Mouse (Mus musculus): ENCODE measurements around the gene Polg.

The Polg gene

DNA sequence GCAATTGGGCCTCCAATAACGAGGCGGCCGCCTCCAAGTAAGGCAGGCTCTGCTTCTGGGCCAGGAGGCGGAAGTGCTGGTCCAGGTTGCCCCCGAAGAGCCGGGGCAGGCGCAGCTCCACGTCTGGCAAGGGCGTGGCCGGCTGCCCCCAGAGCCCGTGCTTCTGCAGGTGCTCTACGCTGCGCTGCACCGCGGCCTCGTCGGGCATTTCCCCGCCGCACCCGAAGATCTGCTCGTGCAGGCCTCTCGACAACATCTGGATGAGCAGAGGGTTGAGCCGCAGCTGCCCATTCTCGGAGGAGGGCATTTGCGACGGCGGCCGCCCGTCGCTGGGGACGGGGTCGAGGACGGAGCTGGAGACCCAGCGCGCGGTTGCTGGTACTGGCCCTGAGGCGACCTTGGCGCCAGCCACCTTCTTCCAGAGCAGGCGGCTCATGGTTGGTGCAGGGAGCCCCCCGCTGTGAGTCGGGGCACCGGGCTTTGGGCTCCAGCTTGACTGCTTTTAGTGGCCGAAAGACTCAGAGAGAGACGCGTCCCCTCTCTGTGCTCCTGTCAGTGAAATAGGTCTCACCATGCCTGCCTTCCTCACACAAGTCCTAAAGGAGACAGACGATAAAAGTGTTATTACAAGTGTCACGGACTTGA, 1.3 kb downstream of the Polg start:
- no peak for DNase-seq

DNA sequence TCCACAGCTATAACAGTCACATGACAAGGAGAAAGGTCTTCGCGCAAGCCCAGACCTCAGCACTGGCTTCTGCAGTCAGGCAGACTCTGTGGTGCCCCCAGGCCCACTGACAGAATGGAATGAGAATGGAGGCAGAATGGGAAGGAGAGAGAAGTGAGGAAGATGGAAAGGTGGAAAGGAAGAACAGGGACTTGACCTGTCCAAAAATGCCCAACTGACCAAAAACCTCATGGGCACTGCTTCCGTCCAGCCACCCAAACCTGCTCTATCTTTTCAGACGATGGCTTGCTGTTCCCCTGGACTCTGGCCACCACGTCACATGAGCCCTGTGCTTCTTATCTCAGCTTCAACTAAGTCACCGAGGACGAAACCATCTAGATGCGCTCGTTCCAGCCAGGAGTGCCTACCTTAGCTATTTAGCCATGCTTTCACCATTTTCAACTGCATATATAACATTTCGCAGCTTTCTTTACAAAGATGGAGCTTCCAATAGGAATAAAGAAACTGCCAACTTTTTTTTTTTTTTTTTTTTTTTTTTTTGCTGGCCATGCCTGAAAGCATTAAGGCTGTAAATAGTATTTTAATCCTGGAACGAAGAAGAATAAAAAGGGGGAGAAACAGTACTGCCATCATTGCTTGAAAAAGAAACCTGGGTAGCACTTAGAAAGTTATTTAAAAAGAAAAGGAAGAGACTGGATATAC, 2.6 kb downstream of the Polg start:
- DNase-seq = no peak

DNA sequence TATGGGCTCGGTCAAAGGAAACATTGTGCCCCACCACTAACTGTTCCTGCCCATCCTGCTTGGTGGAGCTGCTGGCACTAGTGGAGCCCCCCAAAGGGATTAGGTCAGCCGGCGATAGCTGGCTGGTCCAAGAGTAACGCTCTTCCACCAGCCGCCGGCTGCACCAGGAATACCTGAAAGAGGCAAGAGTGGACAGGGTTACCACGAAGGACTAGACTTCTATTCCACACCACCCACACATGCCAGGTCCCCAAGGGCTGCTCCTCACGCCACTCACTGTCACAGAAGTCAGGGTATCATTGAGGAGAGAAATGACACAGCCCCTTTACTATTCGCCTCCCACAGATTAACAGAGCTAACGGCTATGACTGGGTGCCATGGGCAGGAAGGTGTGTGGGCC, 4.4 kb downstream of the Polg start:
- no peak for DNase-seq

DNA sequence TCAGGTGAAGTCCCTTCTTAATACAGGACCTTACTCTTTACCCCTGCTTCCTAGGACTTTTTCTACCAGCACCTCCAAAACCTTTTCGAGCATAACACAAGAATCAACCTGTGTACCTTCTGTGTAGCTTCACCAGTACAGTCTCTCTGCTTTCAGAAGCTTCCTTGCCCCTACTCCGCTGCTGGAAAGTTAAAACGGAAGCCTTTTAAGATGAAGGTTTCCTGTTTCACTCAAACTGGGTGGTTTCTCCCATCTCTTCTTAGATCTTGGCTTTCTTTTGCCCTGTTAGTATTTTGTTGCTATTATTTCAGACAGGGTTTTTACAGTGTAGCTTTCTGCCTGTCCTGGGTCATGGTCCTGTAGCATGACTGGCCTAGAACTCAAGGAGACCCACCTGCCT, 18.7 kb downstream of the Polg start:
- DNase-seq = no peak

DNA sequence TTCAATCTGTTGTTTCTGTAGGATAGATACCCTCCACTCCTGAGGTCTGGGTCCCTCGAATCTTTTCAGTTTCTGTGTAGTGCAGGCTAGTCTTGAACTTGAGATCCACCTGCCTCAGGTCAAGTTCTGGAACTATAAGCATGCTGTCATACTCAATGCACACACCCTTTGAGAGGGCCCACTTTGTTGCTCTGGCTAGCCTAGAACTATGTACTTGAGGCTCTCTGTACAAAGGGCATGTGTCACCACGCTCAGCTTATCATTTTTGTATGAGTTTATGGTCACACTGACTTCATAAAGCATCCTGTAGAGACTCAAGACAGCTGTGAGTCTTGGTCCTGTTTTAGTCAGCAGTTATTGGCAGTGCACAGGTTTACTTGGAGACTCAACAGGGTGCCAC, 19.1 kb downstream of the Polg start:
- DNase-seq = no peak

DNA sequence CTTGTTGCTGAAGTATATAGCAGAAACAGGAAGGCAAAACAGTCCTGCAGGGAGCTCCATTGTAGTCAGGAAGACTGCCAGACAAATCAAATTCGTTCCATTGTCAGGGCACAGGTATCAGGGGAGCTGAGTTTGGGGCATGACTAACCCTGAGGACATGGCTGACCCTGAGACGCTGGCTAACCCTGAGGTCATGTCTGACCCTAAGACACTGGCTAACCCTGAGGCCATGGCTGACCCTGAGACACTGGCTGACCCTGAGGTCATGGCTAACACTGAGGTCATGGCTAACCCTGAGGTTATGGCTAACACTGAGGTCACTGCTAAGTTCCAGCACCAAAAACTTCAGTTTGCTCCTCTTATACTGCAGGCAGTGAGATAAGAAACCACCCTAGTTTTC, 26.1 kb downstream of the Polg start:
- DNase-seq = no peak

DNA sequence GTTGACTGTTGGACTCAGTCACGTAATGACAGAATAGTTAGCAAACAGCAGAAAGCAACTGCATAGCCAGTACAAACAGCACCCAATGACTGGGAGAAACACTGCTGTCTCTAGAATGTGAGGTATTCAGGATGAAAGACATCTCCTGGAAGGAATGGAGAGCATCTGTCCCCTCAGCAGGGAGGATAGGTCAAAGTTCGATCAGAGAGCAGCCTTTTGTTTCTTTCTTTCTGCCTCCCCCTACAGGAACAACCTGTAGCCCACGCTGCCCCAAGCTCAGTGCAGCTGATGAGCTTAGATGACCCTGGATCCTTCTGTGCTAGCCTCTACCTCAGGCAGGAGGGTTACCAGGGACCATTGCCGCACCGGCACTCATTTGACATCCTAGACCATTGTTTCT, 37.9 kb downstream of the Polg start:
- DNase-seq = no peak

DNA sequence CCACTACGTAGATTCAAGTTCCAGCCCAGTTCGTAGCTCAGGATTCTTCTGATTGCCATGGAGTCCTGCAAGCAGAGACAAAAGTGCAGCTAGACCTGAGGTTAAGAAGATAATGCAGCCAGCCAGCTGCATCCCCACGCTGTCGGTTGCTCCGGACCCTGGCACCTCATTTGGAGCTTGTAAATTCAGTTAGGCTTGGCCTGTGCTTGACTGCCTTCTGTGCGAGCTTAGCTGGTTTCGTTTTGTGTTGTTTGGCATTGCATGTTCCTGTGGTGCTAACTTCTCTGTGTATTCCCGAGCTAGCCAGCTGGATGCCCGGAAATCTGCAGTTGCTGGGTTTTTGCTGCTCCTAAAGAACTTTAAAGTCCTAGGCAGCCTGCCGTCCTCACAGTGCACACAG, 40.4 kb downstream of the Polg start:
- DNase-seq = no peak

DNA sequence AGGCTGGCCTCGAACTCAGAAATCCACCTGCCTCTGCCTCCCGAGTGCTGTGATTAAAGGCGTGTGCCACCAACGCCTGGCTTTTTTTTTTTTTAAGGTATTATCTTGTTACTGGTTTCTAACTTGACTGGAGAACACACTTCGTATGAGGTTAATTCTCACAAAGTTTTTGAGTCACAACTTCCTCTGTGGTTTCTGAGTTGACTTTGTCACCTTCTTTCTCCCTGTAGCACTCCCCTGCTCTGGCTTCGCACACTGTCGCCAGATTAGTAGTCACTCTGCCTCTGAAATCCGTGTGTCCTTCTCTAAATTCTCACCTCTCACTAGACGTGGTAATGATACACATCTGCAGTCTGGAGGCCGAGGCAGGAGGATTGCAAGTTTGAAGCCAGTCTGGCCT, 43.3 kb downstream of the Polg start:
- DNase-seq = no peak

DNA sequence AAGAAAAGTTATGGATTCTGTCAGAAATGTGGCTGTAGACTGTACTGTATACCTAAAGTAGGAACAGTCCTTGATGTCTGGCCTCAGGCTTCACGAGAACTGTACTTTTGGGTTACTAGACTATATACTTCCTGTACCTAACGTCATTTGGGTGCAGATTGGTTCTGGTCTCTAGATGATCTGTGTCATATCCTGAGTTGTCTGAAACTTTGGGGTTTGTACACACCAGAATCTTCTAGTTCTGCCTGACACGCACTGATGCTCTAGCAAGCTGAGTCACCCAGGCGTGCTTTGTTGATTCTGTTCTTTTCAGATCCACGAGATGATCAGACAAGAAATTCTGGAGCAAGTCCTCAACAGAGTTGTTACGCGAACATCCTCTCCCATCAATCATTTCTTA, 46.2 kb downstream of the Polg start:
- DNase-seq = no peak

DNA sequence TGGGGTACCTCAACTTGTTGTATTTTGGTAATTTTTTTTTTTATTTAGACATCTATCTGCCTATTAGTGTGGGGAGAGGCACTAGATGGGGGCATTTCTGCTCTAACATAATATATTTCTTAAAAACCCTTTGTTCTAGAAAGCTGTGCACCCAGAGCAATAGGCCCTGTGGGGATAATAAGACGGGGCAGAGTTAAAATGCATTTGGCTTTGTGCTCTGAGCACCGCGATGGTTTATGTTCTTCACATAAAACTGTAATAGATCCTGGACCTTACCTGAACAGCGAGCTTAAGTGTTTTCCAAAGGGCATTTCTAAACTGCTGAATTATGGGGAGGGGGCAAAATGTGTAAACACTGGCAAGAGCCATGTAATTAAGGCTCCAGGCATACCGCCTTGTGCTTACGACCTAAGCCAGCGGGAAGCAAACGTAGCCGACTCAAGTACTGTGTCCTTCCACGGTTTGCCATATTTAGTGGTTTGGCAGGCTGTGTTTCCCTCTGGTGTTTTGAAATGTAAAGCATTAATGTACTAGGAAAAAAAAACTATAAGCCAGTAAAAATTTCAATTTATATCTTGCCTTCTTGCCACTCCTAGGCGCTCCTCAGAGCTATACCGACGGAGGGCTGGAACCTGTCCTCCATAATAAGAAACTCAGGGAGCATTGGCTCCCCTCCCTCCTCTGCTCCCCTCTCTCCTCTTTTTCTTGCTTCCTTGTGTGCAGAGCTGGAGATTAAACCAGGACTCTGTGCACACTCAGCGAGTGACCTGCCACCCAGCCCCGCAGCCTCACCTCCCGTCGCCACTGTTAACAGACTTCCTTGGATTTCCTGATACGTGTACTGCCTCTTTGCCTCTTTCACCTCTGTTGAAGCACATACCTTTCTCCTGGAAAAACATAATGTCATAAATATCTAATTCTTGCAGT, 51.5 kb downstream of the Polg start:
- DNase-seq = no peak

DNA sequence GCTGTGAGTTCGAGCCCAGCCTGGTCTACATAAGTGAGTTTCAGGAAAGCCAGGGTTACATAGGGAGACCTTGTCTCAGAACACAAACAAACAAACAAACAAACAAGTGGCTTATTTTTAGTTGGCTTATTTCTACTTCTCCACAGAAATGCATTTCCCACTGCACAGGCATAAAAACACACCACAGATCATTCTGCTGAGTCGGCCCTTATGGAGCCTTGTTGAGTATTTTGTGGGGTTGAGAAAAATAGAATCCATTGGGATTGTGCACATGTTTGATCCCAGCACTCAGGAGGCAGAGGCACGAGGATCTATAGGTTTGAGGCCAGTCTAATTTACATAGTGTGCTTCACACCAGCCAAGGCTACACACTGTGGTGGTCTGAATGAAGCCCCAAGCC, 65.9 kb downstream of the Polg start:
- no peak for DNase-seq

DNA sequence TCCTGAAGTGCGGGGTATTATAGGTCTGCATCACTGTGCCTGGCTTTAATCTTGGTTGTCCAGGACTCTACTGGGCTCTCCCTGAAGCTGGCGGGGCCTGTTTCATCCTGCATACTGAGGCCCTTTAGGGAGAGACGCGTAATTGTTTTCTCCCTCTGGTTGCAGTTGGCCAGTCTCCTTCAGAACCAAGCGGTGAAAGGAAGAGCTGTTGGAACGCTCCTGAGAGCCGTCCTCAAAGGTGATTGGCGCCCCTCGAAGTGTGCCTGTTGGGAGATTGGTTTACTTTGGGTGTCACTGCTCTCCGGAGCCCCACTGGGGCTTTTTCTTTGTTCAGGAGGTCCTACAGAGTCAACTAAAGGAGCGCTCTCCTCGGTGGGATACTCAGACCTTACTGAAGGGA, 67.2 kb downstream of the Polg start:
- no peak for DNase-seq

DNA sequence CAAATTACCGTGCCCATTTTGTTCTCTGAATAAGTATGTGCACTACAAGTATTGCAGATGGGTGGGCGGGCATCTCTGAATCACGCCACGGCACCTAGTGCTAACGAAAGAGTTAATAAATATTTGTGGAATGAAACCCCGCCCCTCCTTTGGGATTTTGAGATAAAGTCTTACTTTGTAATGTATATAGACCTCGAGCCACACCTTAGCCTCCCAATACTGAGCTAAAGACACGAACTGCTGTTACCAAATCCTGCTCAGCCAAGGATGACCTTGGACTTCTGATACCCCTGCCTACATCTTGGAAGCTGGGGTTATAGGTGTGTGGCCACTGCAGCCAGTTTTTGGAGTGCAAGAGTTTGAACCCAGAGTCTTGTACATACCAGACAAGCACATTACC, 67.7 kb downstream of the Polg start:
- no peak for DNase-seq

DNA sequence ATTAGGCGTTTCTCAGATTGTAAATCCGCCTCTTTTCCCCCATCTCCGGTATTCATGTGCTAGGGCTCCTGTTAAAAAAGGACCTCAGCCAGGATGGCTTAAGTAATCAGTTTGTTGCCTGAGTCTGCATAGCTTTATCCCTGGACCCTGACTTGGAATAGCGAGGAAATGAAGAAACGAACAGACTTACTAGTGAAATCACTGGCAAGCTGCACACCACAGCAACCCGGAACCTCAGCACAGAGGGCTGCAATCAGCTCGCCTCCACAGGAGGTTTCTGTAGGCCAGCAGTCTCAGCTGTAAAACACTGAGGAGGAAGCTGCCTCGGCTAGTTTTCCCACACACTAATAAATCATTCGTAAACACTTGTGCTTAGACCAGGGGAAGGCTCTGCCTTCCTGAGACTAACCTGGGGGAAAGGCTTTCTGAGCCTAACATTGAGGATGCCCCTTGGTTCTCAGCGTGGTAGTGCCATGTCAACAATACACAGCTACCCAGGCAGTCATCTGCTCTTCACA, 68.7 kb downstream of the Polg start:
- DNase-seq = no peak

All from layer of hippocampus, adult 9-11 months (tissue).